Mouse (Mus musculus): ENCODE measurements at regions not wholly inside any gene's neighbourhood (a gene's known extent, or its start where the extent isn't known, plus 50 kb on each side); places are given as distances from the start of the nearest gene placed in this dataset.

GRCm38 (mm10) chr4:91120277-91120676 is 280.3 kb downstream of the Elavl2 start:
- TF ChIP-seq EP300 (IDR thresholded peaks at IDR 0.05; ENCODE audit: low read depth), result no peak
- TF ChIP-seq CTCF (IDR thresholded peaks at IDR 0.05; ENCODE audit: low read depth), result no peak
